Mouse (Mus musculus): Measurements from ENCODE around the gene Itga8. TPM values are rescaled to one million over a fixed set of nuclear protein-coding genes. Genes with fewer than 3 reads are reported as not detected.

Gene Itga8
- polyA plus RNA-seq, 1 experiment = not detected

- Histone ChIP-seq H3K9me3 (no peaks in the 10 kb centered on the region), H3K4me3 (replicated peaks) (no peak overlapping the region), H3K36me3 (replicated peaks; ENCODE audit: low read length) (no peaks in the 10 kb centered on the region), H3K27me3 (replicated peaks) (peaks cover 54% of the 10 kb centered on the region), H3K4me1 (peaks cover 10% of the 10 kb centered on the region)
- no peak for TF ChIP-seq FLI1 (IDR thresholded peaks at IDR 0.05; ENCODE audit: low read length)
These were observed 1.1 kb downstream of the Itga8 start for GRCm38 (mm10) chr2:12300449-12301228.

GRCm38 (mm10) chr2:12297287-12297686, 4.4 kb downstream of the Itga8 start:
- TF ChIP-seq FLI1 (IDR thresholded peaks at IDR 0.05; ENCODE audit: low read length) = no peak
- TF ChIP-seq GATA1 (IDR thresholded peaks at IDR 0.05; ENCODE audit: borderline replicate concordance, low read length) = no peak
- Histone ChIP-seq H3K36me3 (replicated peaks; ENCODE audit: low read length) (no peaks in the 10 kb centered on the region), H3K4me3 (replicated peaks) (no peak overlapping the region), H3K27me3 (replicated peaks) (peaks cover 36% of the 10 kb centered on the region), H3K9me3 (no peaks in the 10 kb centered on the region), H3K4me1 (peaks cover 10% of the 10 kb centered on the region)

GRCm38 (mm10) chr2:12295150-12295549, 6.6 kb downstream of the Itga8 start:
- H3K4me1 ChIP-seq = no peaks in the 10 kb centered on the region
- H3K36me3 ChIP-seq (replicated peaks; ENCODE audit: low read length) = no peaks in the 10 kb centered on the region
- peaks cover 15% of the 10 kb centered on the region for H3K27me3 ChIP-seq (replicated peaks)
- no peaks in the 10 kb centered on the region for H3K9me3 ChIP-seq
- H3K4me3 ChIP-seq (replicated peaks) = no peak overlapping the region
- TF ChIP-seq GATA1 (IDR thresholded peaks at IDR 0.05; ENCODE audit: borderline replicate concordance, low read length) = no peak
- TF ChIP-seq FLI1 (IDR thresholded peaks at IDR 0.05; ENCODE audit: low read length) = no peak

- Histone ChIP-seq H3K36me3 (replicated peaks; ENCODE audit: low read length) (no peaks in the 10 kb centered on the region), H3K9me3 (no peaks in the 10 kb centered on the region), H3K4me1 (no peaks in the 10 kb centered on the region), H3K4me3 (replicated peaks) (no peak overlapping the region), H3K27me3 (replicated peaks) (peaks cover 12% of the 10 kb centered on the region)
- no peak for TF ChIP-seq GATA1 (IDR thresholded peaks at IDR 0.05; ENCODE audit: borderline replicate concordance, low read length)
- no peak for TF ChIP-seq FLI1 (IDR thresholded peaks at IDR 0.05; ENCODE audit: low read length)
These were observed 7.7 kb downstream of the Itga8 start for GRCm38 (mm10) chr2:12294060-12294459.

GRCm38 (mm10) chr2:12293458-12293857, 8.3 kb downstream of the Itga8 start:
- no peak overlapping the region for H3K4me3 ChIP-seq (replicated peaks)
- TF ChIP-seq FLI1 (IDR thresholded peaks at IDR 0.05; ENCODE audit: low read length) (no peak), GATA1 (IDR thresholded peaks at IDR 0.05; ENCODE audit: borderline replicate concordance, low read length) (no peak)
- H3K36me3 ChIP-seq (replicated peaks; ENCODE audit: low read length) = no peaks in the 10 kb centered on the region
- no peaks in the 10 kb centered on the region for H3K9me3 ChIP-seq
- H3K27me3 ChIP-seq (replicated peaks) = peaks cover 10% of the 10 kb centered on the region
- no peaks in the 10 kb centered on the region for H3K4me1 ChIP-seq

- Histone ChIP-seq H3K27me3 (replicated peaks) (peaks cover 7% of the 10 kb centered on the region), H3K4me1 (no peaks in the 10 kb centered on the region), H3K4me3 (replicated peaks) (no peak overlapping the region), H3K9me3 (no peaks in the 10 kb centered on the region), H3K36me3 (replicated peaks; ENCODE audit: low read length) (no peaks in the 10 kb centered on the region)
- TF ChIP-seq GATA1 (IDR thresholded peaks at IDR 0.05; ENCODE audit: borderline replicate concordance, low read length) (no peak), FLI1 (IDR thresholded peaks at IDR 0.05; ENCODE audit: low read length) (no peak)
These were observed 9.5 kb downstream of the Itga8 start for GRCm38 (mm10) chr2:12292023-12292820.

- no peak for TF ChIP-seq FLI1 (IDR thresholded peaks at IDR 0.05; ENCODE audit: low read length)
- no peak for TF ChIP-seq GATA1 (IDR thresholded peaks at IDR 0.05; ENCODE audit: borderline replicate concordance, low read length)
- H3K9me3 ChIP-seq = no peaks in the 10 kb centered on the region
- H3K27me3 ChIP-seq (replicated peaks) = peaks cover 2% of the 10 kb centered on the region
- no peaks in the 10 kb centered on the region for H3K36me3 ChIP-seq (replicated peaks; ENCODE audit: low read length)
- no peak overlapping the region for H3K4me3 ChIP-seq (replicated peaks)
- no peaks in the 10 kb centered on the region for H3K4me1 ChIP-seq
These were observed 11.5 kb downstream of the Itga8 start for GRCm38 (mm10) chr2:12290235-12290634.

GRCm38 (mm10) chr2:12287831-12288230, 13.9 kb downstream of the Itga8 start:
- peaks cover 3% of the 10 kb centered on the region for H3K27me3 ChIP-seq (replicated peaks)
- no peaks in the 10 kb centered on the region for H3K4me1 ChIP-seq
- no peak overlapping the region for H3K4me3 ChIP-seq (replicated peaks)
- H3K9me3 ChIP-seq = no peaks in the 10 kb centered on the region
- TF ChIP-seq GATA1 (IDR thresholded peaks at IDR 0.05; ENCODE audit: borderline replicate concordance, low read length) (no peak), FLI1 (IDR thresholded peaks at IDR 0.05; ENCODE audit: low read length) (no peak)
- no peaks in the 10 kb centered on the region for H3K36me3 ChIP-seq (replicated peaks; ENCODE audit: low read length)

GRCm38 (mm10) chr2:12280664-12281063, 21.1 kb downstream of the Itga8 start:
- Histone ChIP-seq H3K4me1 (no peaks in the 10 kb centered on the region), H3K27me3 (replicated peaks) (peaks cover 3% of the 10 kb centered on the region), H3K4me3 (replicated peaks) (no peak overlapping the region), H3K36me3 (replicated peaks; ENCODE audit: low read length) (no peaks in the 10 kb centered on the region), H3K9me3 (no peaks in the 10 kb centered on the region)
- TF ChIP-seq FLI1 (IDR thresholded peaks at IDR 0.05; ENCODE audit: low read length) (no peak), GATA1 (IDR thresholded peaks at IDR 0.05; ENCODE audit: borderline replicate concordance, low read length) (no peak)

GRCm38 (mm10) chr2:12279070-12279612, 22.6 kb downstream of the Itga8 start:
- Histone ChIP-seq H3K9me3 (no peaks in the 10 kb centered on the region), H3K27me3 (replicated peaks) (peaks cover 3% of the 10 kb centered on the region), H3K36me3 (replicated peaks; ENCODE audit: low read length) (no peaks in the 10 kb centered on the region), H3K4me3 (replicated peaks) (no peak overlapping the region), H3K4me1 (no peaks in the 10 kb centered on the region)
- TF ChIP-seq FLI1 (IDR thresholded peaks at IDR 0.05; ENCODE audit: low read length) = no peak
- no peak for TF ChIP-seq GATA1 (IDR thresholded peaks at IDR 0.05; ENCODE audit: borderline replicate concordance, low read length)
